Mouse (Mus musculus): ENCODE data around the gene Serpinf1. TPM values are rescaled to one million over a fixed set of nuclear protein-coding genes. Genes with fewer than 3 reads are reported as not detected.
A peak's percentile ranks its signal among the peaks of the same experiment; 100 is the strongest.

The Serpinf1 gene
- total RNA-seq, 2 experiments from 2014 or later, result 16.7 to 17.3 TPM

GRCm38 (mm10) chr11:75431307-75431706, 8.8 kb upstream of the Serpinf1 start:
- DNase-seq (ENCODE audit: low spot score in 2 of 2), result peak; percentile 69 to 83
- intact Hi-C loops (cut with DNase I), result no loop called here

GRCm38 (mm10) chr11:75429019-75429705, 6.7 kb upstream of the Serpinf1 start:
- intact Hi-C loops (cut with DNase I), result no loop called here
- no peak for DNase-seq (ENCODE audit: low spot score in 2 of 2)

- intact Hi-C loops (cut with DNase I), result no loop called here
- no peak for DNase-seq (ENCODE audit: low spot score in 2 of 2)
These were observed 2.0 kb upstream of the Serpinf1 start for GRCm38 (mm10) chr11:75424459-75424858.

- no peak for DNase-seq (ENCODE audit: low spot score in 2 of 2)
- intact Hi-C loops (cut with DNase I), result no loop called here
These were observed 1.5 kb upstream of the Serpinf1 start for GRCm38 (mm10) chr11:75424033-75424432.

GRCm38 (mm10) chr11:75423091-75423490, 590 bp upstream of the Serpinf1 start:
- intact Hi-C loops (cut with DNase I), result no loop called here
- no peak for DNase-seq (ENCODE audit: low spot score in 2 of 2)

DNA sequence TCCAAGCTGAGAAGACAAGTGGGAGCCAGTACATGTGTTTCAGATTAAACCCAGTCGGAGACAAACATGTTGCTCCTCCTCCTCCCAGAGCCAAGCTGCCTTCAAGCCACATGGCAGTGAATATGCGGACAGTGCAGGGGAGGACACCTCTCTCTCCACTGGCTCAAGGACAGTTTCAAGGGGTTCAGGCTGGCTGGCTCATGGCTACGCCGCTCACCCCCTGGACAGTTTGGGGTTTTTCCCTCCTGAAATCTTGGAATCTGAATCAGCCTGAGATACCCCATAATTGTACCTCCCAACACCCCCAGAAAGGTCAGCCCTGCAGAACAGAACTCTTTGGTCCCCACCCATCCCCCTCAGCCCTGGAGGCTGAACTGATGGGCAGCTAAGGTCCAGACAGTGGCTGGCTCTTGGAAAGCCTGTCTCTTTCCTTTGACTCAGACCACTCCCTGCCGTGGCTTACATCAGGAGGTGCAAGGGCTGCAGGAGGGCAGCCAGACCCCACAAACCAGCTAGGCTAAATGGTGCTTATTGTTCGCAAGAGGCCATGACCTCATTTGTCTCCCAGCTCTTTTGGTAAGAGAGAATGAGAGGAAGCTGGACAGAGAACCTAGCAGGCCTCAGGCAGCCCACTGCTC, 1.0 kb downstream of the Serpinf1 start:
- intact Hi-C loops (cut with DNase I), result no loop called here
- no peak for DNase-seq (ENCODE audit: low spot score in 2 of 2)

GRCm38 (mm10) chr11:75420810-75421374, 1.6 kb downstream of the Serpinf1 start:
- intact Hi-C loops (cut with DNase I), result no loop called here
- DNase-seq (ENCODE audit: low spot score in 2 of 2), result no peak

DNA sequence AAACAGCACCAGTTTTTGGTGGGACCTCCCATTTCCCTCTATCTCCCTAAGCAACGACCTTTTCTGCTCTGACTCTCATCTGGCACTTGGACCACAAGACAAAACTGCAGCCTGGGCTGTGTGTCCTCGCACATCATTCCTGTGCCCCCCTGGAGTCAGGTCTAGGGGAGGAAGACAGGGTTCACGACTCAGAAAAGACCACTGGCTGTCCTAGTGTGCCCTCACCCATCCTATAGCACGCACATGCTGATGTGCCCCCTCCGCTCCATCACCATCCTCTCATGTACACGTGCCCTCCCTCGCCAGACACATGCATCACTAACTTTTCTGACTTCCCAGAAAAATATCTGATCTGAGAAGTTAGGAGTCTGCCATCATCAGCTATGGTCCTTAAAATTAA, 2.5 kb downstream of the Serpinf1 start:
- no peak for DNase-seq (ENCODE audit: low spot score in 2 of 2)
- intact Hi-C loops (cut with DNase I), result no loop called here

DNA sequence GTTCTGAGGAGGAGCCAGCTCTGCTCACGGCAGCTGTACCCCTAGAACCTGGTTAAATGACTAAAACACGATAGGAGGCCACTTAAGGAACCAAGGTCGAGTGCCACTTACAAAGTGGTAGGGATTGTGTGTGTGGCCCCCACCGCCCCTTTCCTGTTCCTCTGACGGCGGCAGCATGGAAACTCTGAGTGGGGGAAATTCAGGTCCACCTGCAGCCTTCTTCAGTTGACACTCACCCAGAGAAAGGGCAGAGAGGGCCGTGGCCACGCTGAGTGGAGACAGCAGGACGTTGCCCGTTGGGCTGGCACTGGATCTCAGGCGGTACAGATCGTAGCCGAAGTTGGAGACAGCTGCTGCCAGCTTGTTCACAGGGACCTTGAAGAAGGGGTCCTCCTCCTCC, 6.5 kb downstream of the Serpinf1 start:
- no peak for DNase-seq (ENCODE audit: low spot score in 2 of 2)
- intact Hi-C loops (cut with DNase I), result no loop called here

DNA sequence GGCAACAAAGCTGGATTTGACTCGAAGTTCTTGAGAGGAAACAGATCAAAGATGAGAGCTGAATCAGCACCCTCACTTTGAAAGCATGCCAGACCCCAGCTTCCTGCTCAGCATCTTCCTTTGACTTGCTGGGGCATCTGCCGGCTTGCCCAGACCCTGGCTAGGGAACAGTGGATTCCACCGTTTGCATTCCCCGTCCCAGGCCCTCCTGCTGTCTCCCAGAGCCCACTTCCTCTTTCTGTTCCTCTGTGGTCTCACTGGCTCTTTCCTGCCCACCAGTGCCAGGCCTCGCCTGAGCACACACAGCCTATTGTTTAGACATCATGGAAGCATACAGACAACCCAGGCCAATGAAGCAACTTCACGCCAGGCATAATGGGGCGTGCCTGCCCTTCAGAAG, 7.4 kb downstream of the Serpinf1 start:
- intact Hi-C loops (cut with DNase I), result no loop called here

DNA sequence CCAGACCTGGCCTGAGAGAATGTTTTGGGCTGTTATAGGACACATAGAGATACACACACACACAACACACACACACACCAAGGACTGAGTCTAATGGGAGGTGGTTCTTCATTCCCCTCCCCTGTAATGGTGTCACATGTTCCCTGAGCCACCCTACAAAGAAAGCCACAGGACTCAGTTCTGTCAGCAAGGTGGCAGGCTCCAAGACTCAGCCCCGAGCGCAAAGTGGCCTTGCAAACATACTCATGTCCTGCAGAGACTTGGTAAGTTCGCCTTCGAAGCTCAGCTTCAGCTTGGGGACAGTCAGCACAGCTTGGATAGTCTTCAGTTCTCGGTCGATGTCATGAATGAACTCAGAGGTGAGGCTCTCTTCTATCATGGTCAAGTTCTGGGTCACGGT, 11.9 kb downstream of the Serpinf1 start:
- DNase-seq (ENCODE audit: low spot score in 2 of 2), result no peak
- intact Hi-C loops (cut with DNase I), result loop anchor here (5.0 kb wide), 1 partner anchor 42 kb away; the partner anchor contains the start of gene Wdr81

More for the DNA sequence above, 7.4 kb downstream of the Serpinf1 start:
- peak in 1 of 2 experiments; percentile 31 for DNase-seq (ENCODE audit: low spot score in 2 of 2)

DNA sequence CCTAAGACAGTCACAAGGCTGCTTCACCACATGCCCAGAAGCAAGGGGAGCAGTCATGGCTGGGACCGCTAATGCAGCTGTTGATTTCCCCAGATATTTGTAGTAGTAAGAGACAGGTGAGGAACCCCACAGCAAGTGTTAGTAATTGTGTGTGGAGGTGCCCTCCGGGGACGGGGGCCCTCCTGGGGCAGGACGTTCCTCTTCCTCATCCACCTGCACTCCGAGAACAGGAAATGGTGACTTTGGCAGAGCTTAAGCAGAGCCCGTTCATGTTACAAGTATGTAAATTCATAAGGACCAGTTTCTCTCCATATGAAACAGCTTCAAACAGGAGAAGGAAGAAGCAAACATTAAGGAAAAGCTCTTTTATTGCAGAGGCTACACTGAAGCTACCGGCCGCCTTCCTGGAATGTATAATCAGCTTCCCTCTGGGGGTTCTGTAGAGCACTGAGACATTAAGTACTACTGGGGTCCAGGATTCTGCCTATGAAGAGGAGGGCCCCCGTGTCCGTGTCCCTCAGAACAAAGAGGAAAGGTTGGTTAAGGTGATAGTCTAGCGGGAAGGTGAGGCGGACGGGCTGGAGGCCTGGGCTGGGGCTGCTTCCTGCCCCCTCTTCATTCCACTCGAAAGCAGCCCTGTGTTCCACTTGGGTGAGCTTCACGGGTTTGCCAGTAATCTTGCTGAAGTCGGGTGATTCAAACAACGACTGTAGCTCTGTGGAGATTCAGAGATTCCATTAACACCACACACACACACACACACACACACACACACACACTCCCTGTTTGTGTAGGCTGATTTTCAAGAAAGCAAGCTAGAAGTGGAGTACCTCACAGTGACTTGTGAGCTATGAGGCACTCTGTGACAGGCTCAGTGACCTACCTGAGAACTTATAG, 12.6 kb downstream of the Serpinf1 start:
- intact Hi-C loops (cut with DNase I), result loop anchor here (5.0 to 10.0 kb wide), 2 partner anchors 42 to 105 kb away; partner anchors contain the start of genes Rilp, Scarf1 and Wdr81
- DNase-seq (ENCODE audit: low spot score in 2 of 2), result no peak

- no peak for DNase-seq (ENCODE audit: low spot score in 2 of 2)
- intact Hi-C loops (cut with DNase I), result loop anchor here (10.0 kb wide), 1 partner anchor 108 kb away; the partner anchor contains the start of genes Rilp and Scarf1
These were observed 15.6 kb downstream of the Serpinf1 start for GRCm38 (mm10) chr11:75406865-75407264.

- intact Hi-C loops (cut with DNase I), result loop anchor here (10.0 kb wide), 1 partner anchor 109 kb away; the partner anchor contains the start of genes Rilp and Scarf1
- no peak for DNase-seq (ENCODE audit: low spot score in 2 of 2)
These were observed 16.4 kb downstream of the Serpinf1 start for GRCm38 (mm10) chr11:75406104-75406503.

GRCm38 (mm10) chr11:75404801-75405200, 17.7 kb downstream of the Serpinf1 start:
- intact Hi-C loops (cut with DNase I), result loop anchor here (5.0 to 10.0 kb wide), 2 partner anchors 110 to 168 kb away; partner anchors contain the start of genes Rilp and Scarf1
- no peak for DNase-seq (ENCODE audit: low spot score in 2 of 2)

DNA sequence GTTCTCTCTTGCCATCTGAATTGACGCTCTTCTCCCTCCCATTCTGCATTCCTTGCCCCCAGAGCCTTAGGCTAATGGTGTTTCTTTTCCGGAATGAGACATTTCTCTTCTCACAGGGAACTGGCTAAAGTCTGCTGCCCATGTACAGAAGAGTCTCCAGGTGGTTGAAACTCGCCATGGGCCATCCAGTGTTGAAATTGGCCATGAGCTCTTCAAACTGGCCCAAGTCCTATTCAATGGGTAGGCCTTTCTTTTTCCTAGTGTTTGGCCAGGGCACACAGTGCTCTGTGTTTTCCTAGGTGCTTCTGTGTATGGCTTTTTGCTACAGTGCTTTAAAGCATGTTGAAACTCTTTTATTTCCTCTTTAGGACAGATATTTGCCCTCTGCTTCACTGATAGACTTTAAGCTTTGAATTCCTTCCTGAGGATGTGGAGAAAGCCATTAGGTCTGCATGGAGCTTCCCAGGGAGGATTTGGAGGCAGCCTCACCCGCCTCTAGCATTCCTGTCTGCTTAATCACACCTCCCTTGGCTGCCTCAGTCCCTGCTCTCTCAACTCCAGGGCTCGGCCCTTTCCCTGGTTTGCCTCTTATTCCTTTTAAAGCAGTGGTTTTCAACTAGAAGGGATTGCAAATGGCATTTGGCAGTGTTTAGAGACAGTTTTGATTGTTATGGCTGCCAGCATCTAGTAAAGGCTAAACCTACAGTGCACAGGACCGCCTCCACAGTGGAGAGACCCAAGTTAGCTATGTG, 19.0 kb downstream of the Serpinf1 start:
- intact Hi-C loops (cut with DNase I), result loop anchor here (5.0 to 10.0 kb wide), 2 partner anchors 111 to 169 kb away; partner anchors contain the start of genes Rilp and Scarf1
- DNase-seq (ENCODE audit: low spot score in 2 of 2), result no peak

- intact Hi-C loops (cut with DNase I), result loop anchor here (5.0 to 10.0 kb wide), 2 partner anchors 113 to 170 kb away; partner anchors contain the start of genes Rilp and Scarf1
These were observed 20.2 kb downstream of the Serpinf1 start for GRCm38 (mm10) chr11:75402271-75402690.

GRCm38 (mm10) chr11:75400099-75400498, 22.4 kb downstream of the Serpinf1 start:
- DNase-seq (ENCODE audit: low spot score in 2 of 2), result peak in 1 of 2 experiments; percentile 49
- intact Hi-C loops (cut with DNase I), result loop anchor here (5.0 to 10.0 kb wide), 2 partner anchors 115 to 172 kb away; partner anchors contain the start of genes Rilp and Scarf1

More at GRCm38 (mm10) chr11:75402271-75402690, 20.2 kb downstream of the Serpinf1 start:
- DNase-seq (ENCODE audit: low spot score in 2 of 2), result peak; percentile 60 to 75
